Mouse (Mus musculus) stomach, postnatal 0 days (tissue): ENCODE measurements around the gene Serpinb9g. TPM values are rescaled to one million over a fixed set of nuclear protein-coding genes. Genes with fewer than 3 reads are reported as not detected.
"Not testable (repeated sequence)": the region's sequence is repeated elsewhere in the genome, so short reads cannot be mapped to it uniquely, and the experiment has no call there.

ENCODE experiments used
- ATAC-seq: fragments of 200-750 bp; cut with Nextera tagmentation; 2 replicates; pipeline ENCODE4 v1.8.0; 2017; ENCODE audit not compliant: low FRiP score, low TSS enrichment
- DNase-seq: peaks from one replicate; pipeline ENCODE4 v3.0.0-alpha.2; 2016; ENCODE audit warnings: low spot score
- H3K27ac ChIP-seq: fragments of 300-500 bp; sonication (generic); replicated peaks from 2 replicates; pipeline ENCODE4 v1.5.1; 2014; ENCODE audit warnings: mild to moderate bottlenecking, control low read depth
- H3K27me3 ChIP-seq: fragments of 300-500 bp; sonication (generic); 2 replicates; pipeline ENCODE4 v1.6.1; 2014; ENCODE audit warnings: low read length; ENCODE audit not compliant: control insufficient read depth, insufficient read depth
- H3K36me3 ChIP-seq: fragments of 300-500 bp; sonication (generic); 2 replicates; pipeline ENCODE4 v1.6.1; 2014; ENCODE audit warnings: low read length, mixed read lengths; ENCODE audit not compliant: control insufficient read depth, insufficient read depth
- H3K4me1 ChIP-seq: fragments of 300-500 bp; sonication (generic); replicated peaks from 2 replicates; pipeline ENCODE4 v1.6.1; 2014; ENCODE audit warnings: antibody characterized with exemption; ENCODE audit not compliant: control insufficient read depth, insufficient read depth
- H3K4me2 ChIP-seq: fragments of 300-500 bp; sonication (generic); replicated peaks from 2 replicates; pipeline ENCODE4 v1.6.1; 2014; ENCODE audit warnings: low read depth, mild to moderate bottlenecking, control low read depth, moderate library complexity
- H3K4me3 ChIP-seq: fragments of 300-500 bp; sonication (generic); 2 replicates; pipeline ENCODE4 v1.5.1; 2014; ENCODE audit warnings: low read depth, low read length, control low read depth
- H3K9ac ChIP-seq: fragments of 300-500 bp; sonication (generic); 2 replicates; pipeline ENCODE4 v1.6.1; 2014; ENCODE audit warnings: mild to moderate bottlenecking, low read length, control low read depth, mixed read lengths
- H3K9me3 ChIP-seq: fragments of 300-500 bp; sonication (generic); 2 replicates; pipeline ENCODE4 v1.6.1; 2016; ENCODE audit warnings: low read length; ENCODE audit not compliant: control insufficient read depth
- CTCF ChIP-seq: IDR thresholded peaks from 2 replicates; pipeline ENCODE4 v1.5.1; 2016; ENCODE audit warnings: antibody characterized with exemption, low read depth, mild to moderate bottlenecking, moderate library complexity
- EP300 ChIP-seq: optimal IDR thresholded peaks from 2 replicates; pipeline ENCODE3; 2016; ENCODE audit warnings: antibody characterized with exemption
- WGBS: fragments of 180-500 bp; shearing (Covaris S2); extraction: QIAGEN DNeasy Blood & Tissue Kit; methylation state at CpG from one replicate; pipeline ENCODE4 v1.1.7; 2014; 5-methylcytosine and 5-hydroxymethylcytosine counted together
- polyA plus RNA-seq: library from polyadenylated mRNA; unstranded; fragments of >200 nt; fragmentation: Nextera tagmentation; extraction: Ambion mirVana; gene quantifications from 2 replicates; pipeline ENCODE4 v1.2.1, GENCODE M21; 2015

Serpinb9g gene
- not detected in 2 replicates for polyA plus RNA-seq

DNA sequence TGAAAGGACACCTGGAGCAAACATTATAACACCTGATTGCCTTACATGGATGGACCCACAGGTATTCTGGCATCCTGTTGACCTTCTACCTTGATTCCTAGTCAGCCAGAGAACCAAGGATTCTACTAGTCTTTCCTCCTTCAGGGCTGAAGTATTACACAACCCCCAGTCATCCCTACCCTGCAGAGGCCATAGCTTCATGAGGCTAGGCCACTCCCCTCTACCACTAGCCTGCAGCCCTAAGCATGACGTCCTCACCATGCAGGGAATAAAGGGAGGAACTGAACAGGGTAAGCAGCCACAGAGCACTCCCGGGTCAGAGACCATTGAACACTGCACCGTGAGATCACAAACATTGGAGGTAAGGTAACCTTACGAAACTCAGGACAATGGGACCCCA, at the start of gene Serpinb9g:
Gene Serpinb9g (plus strand): TSS at position 301 of the 400 bp plus-strand sequence.
- not testable (repeated sequence) for DNase-seq, H3K9me3 ChIP-seq, H3K36me3 ChIP-seq, H3K4me1 ChIP-seq, H3K27ac ChIP-seq, ATAC-seq, H3K4me3 ChIP-seq, H3K4me2 ChIP-seq, H3K27me3 ChIP-seq, H3K9ac ChIP-seq
- 79% methylated on average over 4 of the region's 4 CpGs for WGBS

DNA sequence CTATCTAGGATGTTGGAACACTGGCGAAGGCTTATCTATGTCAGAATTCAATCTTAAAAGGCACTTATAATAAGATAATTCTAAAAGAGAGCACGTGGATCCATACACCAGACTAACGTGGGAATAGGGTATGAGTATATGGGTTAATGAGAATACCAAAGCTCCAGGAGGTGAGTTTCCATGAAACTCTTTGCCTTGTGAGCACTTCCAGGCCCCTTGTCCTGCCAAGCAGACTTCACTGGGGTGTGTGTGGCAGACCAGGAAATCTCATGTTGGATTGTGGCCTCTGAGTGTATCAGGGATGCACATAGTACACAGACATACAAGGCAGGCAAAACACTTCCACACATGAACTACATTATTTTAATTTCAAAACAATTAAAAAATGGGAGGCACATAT, 718 bp upstream of the Serpinb9g start:
- WGBS, result 76% methylated on average over 3 of the region's 3 CpGs
- not testable (repeated sequence) for H3K9me3 ChIP-seq, H3K27me3 ChIP-seq, ATAC-seq, H3K9ac ChIP-seq, H3K4me3 ChIP-seq, H3K4me2 ChIP-seq, H3K36me3 ChIP-seq, DNase-seq, H3K4me1 ChIP-seq, H3K27ac ChIP-seq

DNA sequence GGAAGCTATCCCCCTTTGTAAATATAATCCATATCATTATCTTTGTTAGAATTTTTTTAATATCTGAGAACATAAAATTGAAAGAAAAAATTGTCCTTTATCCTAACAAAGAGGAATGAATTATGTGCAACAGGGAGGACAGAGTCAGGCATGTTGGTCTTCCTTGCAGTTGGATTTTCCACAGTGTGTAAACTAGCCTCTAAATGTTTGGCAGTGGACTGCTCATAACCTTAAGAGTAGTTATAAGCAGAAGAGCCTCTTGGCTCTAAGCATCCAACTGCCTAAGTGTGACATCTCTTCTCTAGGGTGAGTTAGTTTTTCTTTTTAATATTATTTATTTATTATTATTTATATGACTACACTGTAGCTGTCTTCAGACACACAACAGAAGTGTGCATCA, 40.0 kb downstream of the Serpinb9g start:
- no peak for TF ChIP-seq CTCF
- no peak for TF ChIP-seq EP300
- Histone ChIP-seq H3K36me3 (no peaks in the 10 kb centered on the region), H3K9me3 (no peaks in the 10 kb centered on the region), H3K4me2 (no peak overlapping the region), H3K27me3 (no peaks in the 10 kb centered on the region), H3K4me3 (no peak overlapping the region), H3K4me1 (no peaks in the 10 kb centered on the region), H3K9ac (no peak overlapping the region), H3K27ac (no peak overlapping the region)
- no peak for ATAC-seq
- no peak for DNase-seq

DNA sequence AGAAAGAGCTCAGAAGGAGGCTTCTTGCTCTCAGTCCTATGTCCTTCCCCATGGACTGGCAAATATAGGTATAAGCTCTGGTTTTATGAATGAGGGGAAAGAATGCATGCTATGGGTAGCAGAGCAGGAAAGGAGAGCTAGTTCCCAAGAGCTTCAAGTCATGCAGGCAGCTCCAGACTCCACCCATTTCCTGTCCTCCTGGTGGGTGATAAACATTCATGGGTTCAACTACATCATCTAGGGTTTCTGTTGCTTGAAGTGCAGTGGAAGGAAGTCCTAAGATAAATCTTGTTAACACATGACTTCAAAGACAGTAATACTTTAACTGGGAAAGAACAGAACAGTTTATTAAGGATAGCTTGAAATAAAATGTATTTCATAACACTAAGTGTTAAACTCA, 48.2 kb downstream of the Serpinb9g start:
- Histone ChIP-seq H3K9ac (no peak overlapping the region), H3K27ac (no peak overlapping the region), H3K36me3 (no peaks in the 10 kb centered on the region), H3K4me1 (no peaks in the 10 kb centered on the region), H3K4me2 (no peak overlapping the region), H3K9me3 (no peaks in the 10 kb centered on the region), H3K27me3 (no peaks in the 10 kb centered on the region), H3K4me3 (no peak overlapping the region)
- ATAC-seq, result no peak
- DNase-seq, result no peak
- TF ChIP-seq CTCF (no peak), EP300 (no peak)

Other genes starting within 250 kb of the Serpinb9g start
- gene Serpinb9e, start 235.2 kb upstream of the Serpinb9g start, polyA plus RNA-seq, result not detected in 2 replicates
- not detected in 2 replicates for gene Serpinb9f, start 160.7 kb upstream of the Serpinb9g start, polyA plus RNA-seq
- gene Gm11397, start 89.0 kb upstream of the Serpinb9g start, polyA plus RNA-seq, result not detected in 2 replicates
- not detected in 2 replicates for gene Serpinb6d, start 176.6 kb downstream of the Serpinb9g start, polyA plus RNA-seq